Mouse (Mus musculus) brain, embryonic 14.5 days (tissue): Measurements from ENCODE around the gene Pja2.

Experiments
- CTCF ChIP-seq: fragments of 200-500 bp; IDR thresholded peaks from 2 replicates; pipeline ENCODE4 v1.5.1; 2012; ENCODE audit warnings: inconsistent platforms, mild to moderate bottlenecking, moderate library complexity, borderline replicate concordance; ENCODE audit not compliant: insufficient read depth, insufficient read length; ENCODE audit errors: extremely low read depth
- POLR2A ChIP-seq: fragments of 200-500 bp; IDR thresholded peaks from 2 replicates; pipeline ENCODE4 v1.6.1; 2012; ENCODE audit warnings: mild to moderate bottlenecking, inconsistent platforms, borderline replicate concordance; ENCODE audit not compliant: poor library complexity, insufficient read depth, insufficient read length, severe bottlenecking; ENCODE audit errors: extremely low read depth

DNA sequence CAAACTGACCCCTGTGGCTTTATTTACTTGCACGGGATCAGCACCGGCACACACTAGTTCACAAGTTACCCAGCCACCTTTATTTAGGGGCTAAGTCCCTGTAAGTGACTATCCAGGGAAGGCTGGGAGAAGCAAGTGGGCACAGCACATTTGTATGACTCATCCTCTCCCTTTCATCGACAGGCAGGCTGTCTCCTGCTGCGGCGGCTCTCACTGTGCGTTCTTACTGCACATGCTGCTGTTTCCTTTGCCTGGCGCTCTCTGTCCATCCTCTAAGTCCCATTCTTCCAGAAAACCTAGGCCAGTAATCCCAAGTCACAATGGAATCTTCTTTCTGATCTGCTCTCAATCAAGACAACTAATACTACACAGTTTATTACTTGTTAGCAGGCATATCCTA is 43.7 kb downstream of the Pja2 start:
- TF ChIP-seq CTCF: no peak
- TF ChIP-seq POLR2A: no peak
